Mouse (Mus musculus): ENCODE measurements around the gene Orc5. TPM values are rescaled to one million over a fixed set of nuclear protein-coding genes. Genes with fewer than 3 reads are reported as not detected.

The Orc5 gene
- 35.3 and 35.4 TPM in 2 replicates for polyA plus RNA-seq (2015; fragmentation: Nextera tagmentation; extraction: Ambion mirVana)

GRCm38 (mm10) chr5:22550033-22550551 lies at the start of gene Orc5:
Orc5 (minus strand) TSS chr5:22550429.
- peak within 1 kb of the TSS; percentile 83 for H3K4me2 ChIP-seq
- under 1% methylated on average over 31 of the region's 31 CpGs for WGBS
- peaks cover 14% of the 10 kb centered on the region for H3K36me3 ChIP-seq
- peaks cover 14% of the 10 kb centered on the region for H3K4me1 ChIP-seq
- H3K9me3 ChIP-seq (replicated peaks) = no peaks in the 10 kb centered on the region
- ATAC-seq (ENCODE audit: low FRiP score) = peak; percentile 100
- H3K9ac ChIP-seq (replicated peaks) = peak within 1 kb of the TSS; percentile 72
- H3K27ac ChIP-seq (replicated peaks) = peak within 1 kb of the TSS; percentile 89
- H3K4me3 ChIP-seq (replicated peaks) = peak within 1 kb of the TSS; percentile 79
- no peaks in the 10 kb centered on the region for H3K27me3 ChIP-seq (replicated peaks)

- no peak overlapping the region for H3K4me3 ChIP-seq (replicated peaks)
- H3K9ac ChIP-seq (replicated peaks) = no peak overlapping the region
- H3K4me2 ChIP-seq = no peak overlapping the region
- ATAC-seq (ENCODE audit: low FRiP score) = no peak
- no peaks in the 10 kb centered on the region for H3K9me3 ChIP-seq (replicated peaks)
- no peaks in the 10 kb centered on the region for H3K4me1 ChIP-seq
- H3K27me3 ChIP-seq (replicated peaks) = no peaks in the 10 kb centered on the region
- WGBS = 93% methylated on average over 4 of the region's 4 CpGs
- no peak overlapping the region for H3K27ac ChIP-seq (replicated peaks)
- no peaks in the 10 kb centered on the region for H3K36me3 ChIP-seq
These were observed 46.8 kb upstream of the Orc5 start for GRCm38 (mm10) chr5:22596981-22597380.

DNA sequence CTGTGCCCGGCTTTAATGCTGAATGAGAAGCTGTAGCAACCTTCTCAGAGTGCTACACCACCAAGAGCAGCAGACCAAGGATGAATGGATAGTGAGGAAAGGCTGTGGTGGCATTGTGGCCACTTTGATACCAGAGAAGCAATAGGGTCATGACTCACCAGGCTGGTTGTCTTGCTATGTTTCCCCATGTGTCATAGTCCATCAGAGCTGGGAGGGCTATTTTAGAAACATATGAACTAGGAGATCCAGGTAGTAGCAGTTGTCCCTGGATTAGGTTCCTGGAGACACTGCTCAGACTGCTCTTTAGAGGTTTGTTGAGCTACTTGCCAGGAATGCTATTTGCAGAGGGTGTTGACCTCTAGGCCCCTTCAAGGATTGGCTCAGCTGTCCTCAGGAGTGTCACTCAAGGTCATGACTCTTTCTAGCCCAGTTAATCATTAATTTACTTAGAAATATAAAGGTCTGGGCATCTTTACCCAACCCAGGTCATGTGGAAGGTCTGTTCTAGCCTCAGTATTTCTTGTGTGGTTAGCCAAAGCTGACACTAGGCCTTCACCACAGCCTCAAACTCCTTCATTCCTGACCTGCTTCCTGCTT lies 39.2 kb upstream of the Orc5 start:
- no peak for ATAC-seq (ENCODE audit: low FRiP score)
- Histone ChIP-seq H3K9ac (replicated peaks) (no peak overlapping the region), H3K36me3 (no peaks in the 10 kb centered on the region), H3K27me3 (replicated peaks) (no peaks in the 10 kb centered on the region), H3K4me1 (no peaks in the 10 kb centered on the region), H3K27ac (replicated peaks) (no peak overlapping the region), H3K9me3 (replicated peaks) (no peaks in the 10 kb centered on the region), H3K4me2 (no peak overlapping the region), H3K4me3 (replicated peaks) (no peak overlapping the region)
- WGBS = 79% methylated on average over 1 of the region's 1 CpGs

GRCm38 (mm10) chr5:22587492-22587891 lies 37.3 kb upstream of the Orc5 start:
- H3K9ac ChIP-seq (replicated peaks) = no peak overlapping the region
- WGBS = 89% methylated on average over 1 of the region's 1 CpGs
- H3K27me3 ChIP-seq (replicated peaks) = no peaks in the 10 kb centered on the region
- no peak overlapping the region for H3K4me2 ChIP-seq
- no peak overlapping the region for H3K4me3 ChIP-seq (replicated peaks)
- ATAC-seq (ENCODE audit: low FRiP score) = no peak
- no peaks in the 10 kb centered on the region for H3K4me1 ChIP-seq
- no peak overlapping the region for H3K27ac ChIP-seq (replicated peaks)
- no peaks in the 10 kb centered on the region for H3K36me3 ChIP-seq
- H3K9me3 ChIP-seq (replicated peaks) = no peaks in the 10 kb centered on the region

DNA sequence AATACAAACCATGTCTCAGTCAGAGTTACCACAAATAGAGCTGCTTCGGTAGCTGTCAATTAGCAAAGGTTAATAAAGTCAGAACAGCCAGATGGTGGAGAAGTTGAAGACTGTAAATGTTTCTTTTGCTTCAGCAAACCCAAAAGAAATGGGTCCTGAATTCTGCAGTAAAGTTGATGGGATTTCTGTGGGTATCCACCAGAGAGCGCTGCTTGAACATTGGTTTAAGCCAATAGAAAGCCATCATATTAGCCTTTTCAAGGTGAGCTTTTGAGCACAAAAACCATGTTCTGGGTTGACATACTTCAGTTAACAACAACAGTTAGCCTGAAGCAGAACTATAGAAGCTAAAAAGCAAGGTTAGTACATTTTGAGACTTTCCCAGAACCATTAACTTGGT lies 34.3 kb upstream of the Orc5 start:
- Histone ChIP-seq H3K36me3 (no peaks in the 10 kb centered on the region), H3K27ac (replicated peaks) (no peak overlapping the region), H3K27me3 (replicated peaks) (no peaks in the 10 kb centered on the region), H3K4me3 (replicated peaks) (no peak overlapping the region), H3K9me3 (replicated peaks) (no peaks in the 10 kb centered on the region), H3K4me2 (no peak overlapping the region), H3K4me1 (no peaks in the 10 kb centered on the region), H3K9ac (replicated peaks) (no peak overlapping the region)
- ATAC-seq (ENCODE audit: low FRiP score) = no peak
- WGBS = 43% methylated on average over 2 of the region's 2 CpGs

DNA sequence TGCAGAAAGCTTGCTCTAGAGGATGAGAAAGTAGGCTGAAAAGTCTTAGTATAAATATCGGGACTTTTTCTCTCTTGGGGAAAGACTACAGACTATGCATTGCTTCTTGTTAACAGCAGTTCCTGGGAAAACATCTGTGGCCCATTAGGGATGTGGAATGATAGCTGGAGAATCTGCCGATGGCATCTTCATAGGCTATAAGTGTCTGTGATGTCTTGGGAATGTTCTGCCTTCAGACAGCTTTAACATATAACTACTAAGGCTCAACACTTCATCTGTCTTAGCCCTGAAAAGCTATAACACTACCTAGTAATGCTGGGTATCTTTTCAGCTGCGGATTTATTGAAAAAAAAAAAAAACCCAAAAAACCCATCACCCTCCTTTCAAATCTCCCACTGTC lies 27.8 kb upstream of the Orc5 start:
- Histone ChIP-seq H3K36me3 (no peaks in the 10 kb centered on the region), H3K4me3 (replicated peaks) (no peak overlapping the region), H3K27ac (replicated peaks) (no peak overlapping the region), H3K4me1 (no peaks in the 10 kb centered on the region), H3K9me3 (replicated peaks) (no peaks in the 10 kb centered on the region), H3K27me3 (replicated peaks) (no peaks in the 10 kb centered on the region), H3K4me2 (no peak overlapping the region), H3K9ac (replicated peaks) (no peak overlapping the region)
- ATAC-seq (ENCODE audit: low FRiP score) = no peak
- 87% methylated on average over 3 of the region's 3 CpGs for WGBS

DNA sequence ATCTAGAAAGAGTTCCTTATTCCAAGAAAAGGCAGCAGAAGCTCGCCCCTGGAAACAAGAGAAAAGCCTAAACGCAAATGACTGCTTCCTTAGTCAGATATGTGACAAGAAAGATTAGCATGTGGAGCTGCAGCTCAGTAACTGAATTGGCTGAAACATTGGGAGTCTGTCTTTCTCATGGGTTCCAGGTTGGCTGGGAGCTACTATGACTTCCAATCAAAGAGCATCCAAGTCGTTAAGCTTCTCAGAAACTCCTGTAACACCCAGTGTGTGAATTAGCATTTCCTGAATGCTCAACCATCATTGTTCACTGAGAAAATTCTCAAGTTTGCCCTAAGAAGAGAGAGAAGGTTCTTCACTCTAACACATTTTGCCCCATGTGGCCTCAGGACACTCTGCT lies 24.5 kb upstream of the Orc5 start:
- H3K9me3 ChIP-seq (replicated peaks) = no peaks in the 10 kb centered on the region
- no peak overlapping the region for H3K4me2 ChIP-seq
- 67% methylated on average over 3 of the region's 3 CpGs for WGBS
- H3K9ac ChIP-seq (replicated peaks) = no peak overlapping the region
- no peaks in the 10 kb centered on the region for H3K36me3 ChIP-seq
- H3K4me3 ChIP-seq (replicated peaks) = no peak overlapping the region
- no peak for ATAC-seq (ENCODE audit: low FRiP score)
- no peak overlapping the region for H3K27ac ChIP-seq (replicated peaks)
- no peaks in the 10 kb centered on the region for H3K27me3 ChIP-seq (replicated peaks)
- H3K4me1 ChIP-seq = no peaks in the 10 kb centered on the region

DNA sequence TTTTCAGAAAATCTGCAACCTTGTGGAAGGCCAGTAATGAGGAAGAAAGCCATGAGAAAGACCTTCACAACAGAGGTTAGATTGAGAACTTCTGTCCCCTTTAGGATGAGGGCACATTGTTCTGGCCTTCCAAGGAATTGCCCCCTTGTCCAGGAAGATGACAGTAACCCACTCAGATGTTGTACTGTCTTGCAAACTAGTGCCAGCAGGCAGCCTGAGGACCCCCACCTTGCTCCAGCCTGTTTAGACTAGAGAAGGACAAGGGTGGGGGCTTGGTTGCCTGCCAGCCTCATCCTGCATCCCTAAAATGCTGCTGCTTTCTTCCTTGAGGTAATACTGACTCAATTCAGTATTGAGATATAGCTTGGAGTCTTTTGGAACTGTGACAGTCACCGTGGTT lies 23.9 kb upstream of the Orc5 start:
- Histone ChIP-seq H3K4me2 (no peak overlapping the region), H3K4me1 (no peaks in the 10 kb centered on the region), H3K4me3 (replicated peaks) (no peak overlapping the region), H3K27ac (replicated peaks) (no peak overlapping the region), H3K9ac (replicated peaks) (no peak overlapping the region), H3K27me3 (replicated peaks) (no peaks in the 10 kb centered on the region), H3K36me3 (no peaks in the 10 kb centered on the region), H3K9me3 (replicated peaks) (no peaks in the 10 kb centered on the region)
- ATAC-seq (ENCODE audit: low FRiP score) = no peak
- 56% methylated on average over 1 of the region's 1 CpGs for WGBS

- no peak overlapping the region for H3K27ac ChIP-seq (replicated peaks)
- no peak overlapping the region for H3K4me2 ChIP-seq
- no peaks in the 10 kb centered on the region for H3K36me3 ChIP-seq
- H3K27me3 ChIP-seq (replicated peaks) = no peaks in the 10 kb centered on the region
- no peaks in the 10 kb centered on the region for H3K9me3 ChIP-seq (replicated peaks)
- no peak overlapping the region for H3K9ac ChIP-seq (replicated peaks)
- 55% methylated on average over 2 of the region's 2 CpGs for WGBS
- no peaks in the 10 kb centered on the region for H3K4me1 ChIP-seq
- H3K4me3 ChIP-seq (replicated peaks) = no peak overlapping the region
- no peak for ATAC-seq (ENCODE audit: low FRiP score)
These were observed 23.5 kb upstream of the Orc5 start for GRCm38 (mm10) chr5:22573696-22574095.

GRCm38 (mm10) chr5:22572881-22573280 lies 22.7 kb upstream of the Orc5 start:
- Histone ChIP-seq H3K27me3 (replicated peaks) (no peaks in the 10 kb centered on the region), H3K36me3 (no peaks in the 10 kb centered on the region), H3K9me3 (replicated peaks) (no peaks in the 10 kb centered on the region), H3K27ac (replicated peaks) (no peak overlapping the region), H3K4me2 (no peak overlapping the region), H3K4me1 (no peaks in the 10 kb centered on the region), H3K4me3 (replicated peaks) (no peak overlapping the region), H3K9ac (replicated peaks) (no peak overlapping the region)
- WGBS = 94% methylated on average over 6 of the region's 6 CpGs
- ATAC-seq (ENCODE audit: low FRiP score) = no peak

GRCm38 (mm10) chr5:22572456-22572855 lies 22.2 kb upstream of the Orc5 start:
- H3K4me2 ChIP-seq = no peak overlapping the region
- WGBS = 87% methylated on average over 3 of the region's 3 CpGs
- no peak overlapping the region for H3K9ac ChIP-seq (replicated peaks)
- H3K4me3 ChIP-seq (replicated peaks) = no peak overlapping the region
- H3K4me1 ChIP-seq = no peaks in the 10 kb centered on the region
- no peaks in the 10 kb centered on the region for H3K9me3 ChIP-seq (replicated peaks)
- no peaks in the 10 kb centered on the region for H3K36me3 ChIP-seq
- H3K27ac ChIP-seq (replicated peaks) = no peak overlapping the region
- no peak for ATAC-seq (ENCODE audit: low FRiP score)
- no peaks in the 10 kb centered on the region for H3K27me3 ChIP-seq (replicated peaks)

GRCm38 (mm10) chr5:22565708-22566107 lies 15.5 kb upstream of the Orc5 start:
- no peak for ATAC-seq (ENCODE audit: low FRiP score)
- WGBS = 69% methylated on average over 2 of the region's 2 CpGs

More at GRCm38 (mm10) chr5:22565708-22566107, 15.5 kb upstream of the Orc5 start:
- Histone ChIP-seq H3K36me3 (no peaks in the 10 kb centered on the region), H3K27me3 (replicated peaks) (no peaks in the 10 kb centered on the region), H3K4me2 (no peak overlapping the region), H3K9me3 (replicated peaks) (no peaks in the 10 kb centered on the region), H3K4me3 (replicated peaks) (no peak overlapping the region), H3K4me1 (no peaks in the 10 kb centered on the region), H3K27ac (replicated peaks) (no peak overlapping the region), H3K9ac (replicated peaks) (no peak overlapping the region)

Data from neural tube, embryonic 15.5 days (tissue).